In the genomic region with DNA sequence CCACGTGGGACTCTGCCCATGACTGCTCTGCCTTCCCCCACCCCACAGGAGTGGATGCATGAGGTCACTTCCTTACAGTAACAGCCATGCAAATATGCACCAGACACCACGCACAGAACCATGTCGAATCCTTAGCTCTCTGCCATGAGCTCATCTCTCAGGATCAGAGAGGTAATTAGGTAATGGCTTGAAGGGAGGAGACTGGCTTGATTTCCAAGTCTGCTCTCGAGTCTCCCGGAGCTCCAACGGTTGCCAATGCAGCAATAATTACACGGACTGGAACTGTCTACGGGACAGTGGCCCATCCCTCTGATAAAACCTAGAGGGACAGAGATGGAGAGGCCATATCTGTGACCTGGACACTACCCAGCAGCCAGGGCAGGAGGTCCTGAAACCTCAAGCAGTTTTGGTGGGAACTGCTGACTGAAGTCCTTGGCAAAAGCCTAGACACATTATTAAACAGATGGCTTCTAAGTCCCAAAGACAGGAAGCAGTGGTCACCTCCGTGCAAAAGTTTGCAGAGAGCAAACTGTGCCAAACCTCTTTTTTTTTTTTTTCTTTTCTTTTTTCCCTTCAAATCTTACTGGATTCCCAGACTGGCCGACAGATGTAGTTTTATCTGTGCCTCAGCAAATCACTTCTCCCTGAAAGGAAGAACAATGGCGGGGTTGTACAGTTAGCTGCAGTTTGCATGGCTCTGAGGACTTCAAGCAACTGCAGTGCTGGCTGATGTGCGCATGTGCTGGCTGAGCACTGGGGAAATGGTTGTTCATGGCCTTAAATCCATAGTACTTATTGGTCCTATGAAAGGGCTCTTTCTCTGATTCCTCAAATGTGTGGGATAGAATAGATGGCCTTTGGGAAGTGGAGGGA, we compare ENCODE assay signal across 12 mouse cellular contexts. TPM values are rescaled to one million over a fixed set of nuclear protein-coding genes. Genes with fewer than 3 reads are reported as not detected.
DNase-seq lines count a peak whose midpoint lies in the region; ATAC-seq and TF ChIP-seq lines count a peak whose summit lies in the region.
"Had no signal": no experiment of that assay in that cellular context is flagged by ENCODE, and none has a peak within 500 bp of the region (broad histone marks: within the 10 kb centered on the region; RNA-seq: fewer than 3 reads in every experiment).

No protein-coding gene starts in this region.

- 51% methylated on average over 12 of the region's 12 CpGs for WGBS in kidney, embryonic 14.5 days
- 37% methylated on average over 12 of the region's 12 CpGs for WGBS in kidney, adult 2 months
- WGBS in embryonic facial prominence, embryonic 13.5 days: 35% methylated on average over 12 of the region's 12 CpGs
- 29% methylated on average over 12 of the region's 12 CpGs for WGBS in limb, embryonic 15.5 days

- no peaks in the 10 kb centered on the region for H3K9me3 ChIP-seq in kidney, embryonic 14.5 days (ENCODE audit: control insufficient read depth, low read length)
- no peaks in the 10 kb centered on the region for H3K9me3 ChIP-seq in embryonic facial prominence, embryonic 13.5 days
- no peaks in the 10 kb centered on the region for H3K9me3 ChIP-seq in limb, embryonic 15.5 days
- H3K9me3 ChIP-seq: midbrain, embryonic 12.5 days had no signal

- no peaks in the 10 kb centered on the region; the same call in 1 of the 2 replicates for H3K36me3 ChIP-seq in kidney, embryonic 14.5 days (ENCODE audit: control insufficient read depth, insufficient read depth, low read length)
- no peaks in the 10 kb centered on the region for H3K36me3 ChIP-seq in kidney, adult 2 months (ENCODE audit: control insufficient read depth, insufficient read depth, low read length)
- peaks cover 63% of the 10 kb centered on the region for H3K36me3 ChIP-seq in embryonic facial prominence, embryonic 13.5 days
- H3K36me3 ChIP-seq in limb, embryonic 15.5 days: peaks cover 26% of the 10 kb centered on the region
- H3K36me3 ChIP-seq: midbrain, embryonic 12.5 days had no signal

- H3K4me1 ChIP-seq in kidney, embryonic 14.5 days (ENCODE audit: control insufficient read depth, insufficient read depth, low read length): peaks cover 12% of the 10 kb centered on the region; the same call in 1 of the 2 replicates
- no peaks in the 10 kb centered on the region for H3K4me1 ChIP-seq in kidney, adult 2 months (ENCODE audit: control insufficient read depth, insufficient read depth, low read length)
- peaks cover 39% of the 10 kb centered on the region for H3K4me1 ChIP-seq in embryonic facial prominence, embryonic 13.5 days
- peaks cover 43% of the 10 kb centered on the region for H3K4me1 ChIP-seq in limb, embryonic 15.5 days
- H3K4me1 ChIP-seq: midbrain, embryonic 12.5 days had no signal

- TF ChIP-seq POLR2A in kidney, adult 2 months (IDR thresholded peaks at IDR 0.05; ENCODE audit: low read depth, low read length): no peak

- H3K4me3 ChIP-seq in kidney, embryonic 14.5 days (ENCODE audit: low read length): no peak overlapping the region
- H3K4me3 ChIP-seq in kidney, adult 2 months (ENCODE audit: insufficient read depth, low read depth, low read length): no peak overlapping the region
- no peak overlapping the region for H3K4me3 ChIP-seq in embryonic facial prominence, embryonic 13.5 days
- H3K4me3 ChIP-seq in limb, embryonic 15.5 days: no peak overlapping the region
- H3K4me3 ChIP-seq: midbrain, embryonic 12.5 days had no signal

- peak; percentile 45; the same call in 1 of the 2 replicates for ATAC-seq in kidney, embryonic 14.5 days (ENCODE audit: low FRiP score, low TSS enrichment)
- 0 out of 2 replicates have a peak, but pooled peaks have one; percentile 54 for ATAC-seq in embryonic facial prominence, embryonic 13.5 days (ENCODE audit: insufficient number of reproducible peaks, insufficient read depth, low FRiP score, low TSS enrichment, low read depth)
- ATAC-seq in limb, embryonic 15.5 days (ENCODE audit: insufficient number of reproducible peaks, low FRiP score, low TSS enrichment, low read depth): peak; percentile 53; the same call in 1 of the 2 replicates
- no peak for ATAC-seq in granulocyte monocyte progenitor cell, adult 5-6 weeks (replicated peaks; ENCODE audit: poor library complexity, severe bottlenecking)
- ATAC-seq: forebrain, embryonic 16.5 days had no signal

- no peak overlapping the region for H3K9ac ChIP-seq in kidney, embryonic 14.5 days (ENCODE audit: low read depth, low read length)
- H3K9ac ChIP-seq in embryonic facial prominence, embryonic 13.5 days: no peak overlapping the region
- H3K9ac ChIP-seq in limb, embryonic 15.5 days: no peak overlapping the region
- H3K9ac ChIP-seq: midbrain, embryonic 12.5 days had no signal

- 0 out of 2 replicates have a peak overlapping the region, but pooled peaks have one; percentile 4 for H3K27ac ChIP-seq in kidney, embryonic 14.5 days (ENCODE audit: low read depth, low read length)
- no peak overlapping the region for H3K27ac ChIP-seq in kidney, adult 2 months (ENCODE audit: insufficient read depth, low read depth, low read length)
- H3K27ac ChIP-seq in embryonic facial prominence, embryonic 13.5 days: peak overlapping the region; percentile 80
- peak overlapping the region; percentile 76 for H3K27ac ChIP-seq in limb, embryonic 15.5 days
- H3K27ac ChIP-seq: midbrain, embryonic 12.5 days had no signal

- no peak for DNase-seq in kidney, adult 2 months
- peak; percentile 30 for DNase-seq in Muller cell, postnatal 12 days (ENCODE audit: inconsistent ontology term)
- DNase-seq in right cerebral cortex, adult 2 months (ENCODE audit: low spot score in 2 of 2): no peak
- DNase-seq: thymus, postnatal 36 days had no signal

- no peaks in the 10 kb centered on the region for H3K27me3 ChIP-seq in kidney, embryonic 14.5 days (ENCODE audit: control insufficient read depth, insufficient read depth, low read length)
- no peaks in the 10 kb centered on the region for H3K27me3 ChIP-seq in kidney, adult 2 months (replicated peaks; ENCODE audit: control insufficient read depth, insufficient read depth, low read length)
- no peaks in the 10 kb centered on the region for H3K27me3 ChIP-seq in embryonic facial prominence, embryonic 13.5 days
- no peaks in the 10 kb centered on the region for H3K27me3 ChIP-seq in limb, embryonic 15.5 days
- H3K27me3 ChIP-seq: midbrain, embryonic 12.5 days had no signal

- TF ChIP-seq CTCF in kidney, adult 2 months (conservative IDR thresholded peaks at IDR 0.05; ENCODE audit: insufficient read depth, insufficient read length, low read depth, low read length): no peak

- no peak overlapping the region for H3K4me2 ChIP-seq in kidney, embryonic 14.5 days (replicated peaks; ENCODE audit: low read depth, low read length)
- H3K4me2 ChIP-seq in embryonic facial prominence, embryonic 13.5 days: no peak overlapping the region
- H3K4me2 ChIP-seq in limb, embryonic 15.5 days: no peak overlapping the region
- H3K4me2 ChIP-seq: midbrain, embryonic 12.5 days had no signal

RNA-seq across cellular contexts. Expression of a gene that starts 57.1 kb away (rescaled TPM):
- polyA plus RNA-seq in kidney, embryonic 14.5 days (2014; fragmentation: Nextera tagmentation; extraction: Ambion mirVana): 0.09 and 0.26 TPM in 2 replicates
- polyA plus RNA-seq in kidney, adult 2 months (2012; rRNA removed): 0.09 TPM in 1 of 2 replicates, not detected in the other
- 0.15 and 0.28 TPM in 2 replicates for polyA plus RNA-seq in embryonic facial prominence, embryonic 13.5 days (2015; fragmentation: Nextera tagmentation; extraction: Ambion mirVana)
- 0.44 and 0.97 TPM in 2 replicates for polyA plus RNA-seq in limb, embryonic 15.5 days (2015; fragmentation: Nextera tagmentation; extraction: Ambion mirVana)
- total RNA-seq in granulocyte monocyte progenitor cell, adult 5-6 weeks (2014; fragmentation: Nextera tagmentation): not detected in 2 replicates
- not detected in 2 replicates for total RNA-seq in granulocyte monocyte progenitor cell, adult 5-6 weeks (2017)
- total RNA-seq: left cerebral cortex, postnatal 36 days; MEL had no signal
- polyA plus RNA-seq: midbrain, embryonic 12.5 days had no signal
